Mouse (Mus musculus) adipocyte (in vitro differentiated cells): Measurements from ENCODE around the gene Bmper.

Experiments
- DNase-seq: peaks from one replicate; pipeline ENCODE4 v3.0.0-alpha.2; 2016; ENCODE audit warnings: low spot score

The Bmper gene

GRCm38 (mm10) chr9:23300376-23300775 lies 77.5 kb downstream of the Bmper start:
- DNase-seq: no peak

GRCm38 (mm10) chr9:23305681-23306080 lies 82.8 kb downstream of the Bmper start:
- DNase-seq: peak; percentile 37

GRCm38 (mm10) chr9:23306226-23306625 lies 83.3 kb downstream of the Bmper start:
- no peak for DNase-seq

DNA sequence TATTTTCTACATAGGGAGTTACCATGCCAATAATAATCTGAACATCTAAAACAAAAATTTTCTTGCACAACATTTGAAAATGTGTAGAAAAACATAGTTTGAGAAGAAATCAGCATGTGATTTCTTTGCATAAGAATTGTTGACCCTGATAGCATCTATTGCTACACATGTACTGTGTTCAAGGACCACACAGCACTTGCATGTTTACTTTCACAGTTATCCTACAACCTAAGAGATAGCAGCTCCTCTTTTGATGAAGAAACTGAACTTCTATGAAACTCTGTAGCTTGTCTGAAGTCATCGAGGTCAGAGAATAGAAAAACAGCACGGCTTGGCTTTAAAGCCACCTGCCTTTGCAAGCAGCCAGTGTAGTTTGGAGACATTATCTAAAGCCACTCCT lies 85.0 kb downstream of the Bmper start:
- no peak for DNase-seq

DNA sequence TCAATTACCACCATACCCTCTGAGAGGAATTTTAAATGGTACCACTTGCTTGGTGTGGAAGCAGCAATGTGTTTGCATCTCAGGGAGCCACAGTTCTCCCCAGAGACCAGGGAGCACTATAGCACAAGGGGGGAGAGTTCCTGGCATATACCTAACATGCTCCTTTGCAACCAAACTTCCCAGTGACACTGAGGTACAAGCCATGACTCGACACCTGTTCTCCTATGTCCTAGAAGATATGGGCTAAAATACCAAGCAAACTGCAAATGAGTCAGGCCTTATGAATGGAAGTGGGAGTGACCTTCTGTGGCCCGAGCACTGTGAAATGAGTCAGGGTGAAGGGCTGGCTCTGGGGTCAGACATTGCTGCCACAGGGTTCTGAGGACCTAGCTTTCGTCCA lies 88.1 kb downstream of the Bmper start:
- DNase-seq: no peak

DNA sequence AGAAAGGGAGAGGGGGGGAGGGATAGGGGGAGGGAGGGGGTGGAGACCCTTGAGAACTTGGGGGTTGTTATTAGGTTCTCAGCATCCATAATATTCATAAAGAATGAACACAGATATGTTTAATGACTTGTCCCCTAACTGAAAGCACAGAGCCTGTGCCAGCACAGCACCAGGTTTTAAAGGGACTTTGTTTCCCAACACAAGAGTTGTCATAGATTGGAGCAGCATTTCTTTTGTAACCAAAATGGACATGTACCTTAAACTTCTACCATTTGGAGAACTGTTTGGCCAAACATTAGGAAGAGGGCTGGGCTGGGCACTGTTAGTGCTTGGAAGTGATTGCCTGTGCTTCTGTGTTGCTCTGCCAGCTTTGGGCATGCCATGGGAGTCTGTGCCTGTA lies 89.1 kb downstream of the Bmper start:
- DNase-seq: no peak

DNA sequence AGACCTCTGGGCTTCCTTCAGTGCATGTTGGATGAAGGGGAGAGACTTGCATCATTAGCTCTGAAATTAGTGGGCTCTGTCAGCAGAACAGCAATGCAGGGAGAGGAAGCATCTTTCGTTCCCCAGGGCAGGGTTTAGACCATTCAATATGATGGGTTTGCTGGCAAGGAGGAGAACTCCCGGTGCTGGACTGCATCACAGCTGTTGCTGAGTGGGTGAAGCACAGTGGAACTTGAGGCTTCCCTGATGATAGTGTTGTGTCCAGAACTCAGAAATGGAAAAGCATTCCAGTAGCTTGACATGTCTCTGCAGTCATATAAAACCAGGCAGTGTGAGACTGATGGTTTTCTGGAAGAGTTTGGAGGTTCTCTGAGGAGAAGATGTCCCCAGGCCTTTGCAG lies 90.0 kb downstream of the Bmper start:
- DNase-seq: no peak

DNA sequence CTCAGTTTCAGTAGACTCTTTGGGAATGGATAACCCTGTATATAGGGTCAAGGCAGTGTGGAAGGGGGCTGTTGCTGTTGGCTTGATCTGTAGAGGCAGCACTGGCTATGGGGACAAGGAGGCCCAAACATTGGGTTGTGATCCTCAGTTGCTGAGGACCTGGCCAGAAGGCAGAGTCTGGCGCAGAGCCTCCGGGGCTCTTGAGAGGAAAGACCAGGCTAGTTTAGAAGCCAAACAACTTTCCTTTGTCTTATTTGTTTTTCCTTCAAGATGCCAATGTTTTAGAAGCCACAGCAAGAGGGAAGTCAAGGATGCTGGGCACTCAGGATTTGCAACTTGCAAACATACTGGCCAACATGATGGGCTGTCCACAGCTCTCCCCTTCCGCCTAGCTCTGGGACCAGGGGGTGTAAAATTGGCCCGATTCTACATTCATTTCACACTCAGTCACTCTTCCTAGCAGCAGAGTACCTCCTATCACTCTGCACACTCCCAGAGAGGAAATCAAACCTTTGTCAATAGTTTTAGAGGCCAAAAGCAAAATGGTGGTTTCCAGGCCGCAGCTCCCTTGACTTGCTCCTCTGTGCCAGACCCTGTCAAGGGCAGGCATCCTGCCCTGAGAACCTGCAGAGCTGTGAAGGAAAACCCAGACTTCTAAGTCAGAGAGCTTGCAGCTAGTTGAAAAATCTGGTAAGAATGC lies 92.9 kb downstream of the Bmper start:
- no peak for DNase-seq

DNA sequence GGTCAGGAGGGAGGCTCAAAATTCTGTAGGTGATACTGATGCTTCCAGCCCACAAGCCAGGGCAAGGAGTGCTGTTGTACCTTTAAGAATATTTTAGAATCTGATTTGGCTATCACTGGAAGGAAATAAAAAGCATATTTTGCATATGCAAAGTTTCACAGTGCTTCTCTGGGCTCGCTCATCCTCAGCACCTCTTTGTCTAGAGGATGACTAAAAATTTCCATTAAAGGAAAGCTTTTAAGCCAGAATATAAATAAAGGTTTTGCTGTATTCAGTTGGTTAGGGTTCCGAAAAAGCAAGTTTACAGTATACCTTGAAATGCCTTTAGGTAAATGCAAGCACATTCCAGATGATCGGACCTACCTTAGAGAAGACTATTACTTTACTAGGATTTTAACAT lies 105.0 kb downstream of the Bmper start:
- DNase-seq: no peak

DNA sequence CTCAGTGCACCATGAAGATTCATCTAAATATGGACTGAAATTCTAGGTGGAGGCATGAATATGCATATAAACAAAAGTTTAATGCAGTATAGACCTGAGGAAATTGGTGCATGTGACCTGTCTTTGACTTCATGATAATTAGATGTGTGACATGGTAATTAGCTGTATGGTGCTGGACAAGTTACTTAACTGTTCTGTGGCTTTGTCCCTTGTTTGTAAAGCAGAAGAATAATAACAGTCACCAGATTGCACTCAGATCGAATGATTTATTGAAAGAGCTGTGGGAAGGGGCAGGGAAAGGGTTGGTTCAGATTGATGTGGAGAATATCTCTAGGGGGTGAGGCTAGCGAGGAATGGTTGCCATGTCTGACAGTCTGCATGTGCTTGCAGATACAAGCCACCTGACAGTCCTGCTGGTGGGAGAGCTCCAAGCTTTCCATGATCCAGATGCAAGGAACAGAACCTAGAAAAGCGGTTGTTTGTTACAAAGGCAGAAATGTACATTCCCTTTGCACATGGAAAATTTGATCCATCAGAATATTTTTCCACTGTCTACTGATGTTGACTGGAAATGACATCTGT lies 110.3 kb downstream of the Bmper start:
- DNase-seq: no peak

- DNase-seq: no peak
Measured at GRCm38 (mm10) chr9:23340551-23340950, 117.7 kb downstream of the Bmper start.

GRCm38 (mm10) chr9:23341246-23341645 lies 118.4 kb downstream of the Bmper start:
- DNase-seq: no peak

- DNase-seq: no peak
Measured at GRCm38 (mm10) chr9:23344353-23344752, 121.5 kb downstream of the Bmper start.

GRCm38 (mm10) chr9:23345093-23345844 lies 122.4 kb downstream of the Bmper start:
- no peak for DNase-seq

DNA sequence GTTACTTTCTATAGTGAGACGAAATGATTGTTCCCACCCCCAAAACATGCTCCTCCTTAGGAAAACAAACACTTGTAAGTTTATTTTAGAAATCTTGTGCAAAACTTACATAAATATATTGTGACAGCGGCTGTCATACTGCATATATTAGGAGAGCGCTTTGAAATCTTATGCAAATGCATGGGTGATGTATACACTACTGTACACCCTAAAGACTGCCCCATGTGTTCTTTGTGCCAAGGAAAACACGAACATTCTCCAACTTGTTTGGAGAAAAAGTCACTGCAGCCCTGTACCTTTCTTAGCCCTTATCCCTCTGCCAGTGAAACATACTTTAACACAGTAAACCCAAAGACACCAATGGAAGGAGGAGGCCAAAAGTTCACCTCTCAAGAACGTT lies 126.7 kb downstream of the Bmper start:
- DNase-seq: peak; percentile 29

GRCm38 (mm10) chr9:23351400-23351799 lies 128.5 kb downstream of the Bmper start:
- no peak for DNase-seq

DNA sequence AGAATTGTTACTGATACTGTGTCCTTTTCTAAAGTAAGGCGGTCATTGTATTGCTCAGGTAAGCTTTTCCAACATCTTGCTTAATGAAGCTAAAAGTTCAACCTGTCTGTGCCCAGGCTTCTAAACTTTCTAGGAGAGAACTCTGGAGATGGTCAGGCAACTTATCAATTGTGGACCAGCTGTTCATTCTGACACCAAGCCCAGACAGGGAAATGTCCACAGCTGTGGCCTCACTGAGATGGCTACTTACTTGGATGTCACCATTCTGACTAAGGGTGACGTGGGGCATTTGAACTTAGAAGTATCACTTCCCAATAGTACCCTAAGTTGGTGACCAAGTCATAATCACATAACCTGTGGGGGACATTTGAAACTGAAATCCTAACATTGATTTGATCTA lies 129.5 kb downstream of the Bmper start:
- no peak for DNase-seq

DNA sequence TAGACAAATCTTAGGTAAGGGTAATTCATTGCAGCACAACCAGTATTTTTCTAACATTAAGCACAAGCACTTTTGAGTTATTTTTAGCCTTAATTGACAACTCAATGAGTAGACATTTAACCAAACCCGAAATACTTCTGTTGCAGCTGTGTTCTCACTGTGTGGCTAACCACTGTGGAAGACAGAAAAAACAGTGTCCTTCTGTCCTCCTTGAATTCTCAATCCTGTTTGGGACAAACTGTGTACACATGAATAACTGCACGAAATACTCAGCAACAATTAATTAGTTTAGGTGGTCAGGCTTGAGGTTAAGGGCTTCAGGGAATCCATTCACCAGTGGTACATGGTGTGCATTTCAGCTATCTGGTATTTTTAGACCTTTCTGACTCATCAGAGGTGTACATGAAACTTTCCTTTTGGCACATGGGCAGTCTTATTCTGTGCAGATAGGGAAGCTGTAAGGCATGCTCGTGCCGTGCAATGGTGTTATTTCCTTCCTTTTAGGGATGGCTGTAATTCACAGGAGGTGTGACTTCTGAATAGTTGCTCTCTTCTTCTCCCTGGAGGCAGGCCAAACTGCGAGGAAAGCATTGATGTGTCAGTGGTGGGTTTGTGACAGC lies 131.4 kb downstream of the Bmper start:
- DNase-seq: no peak

DNA sequence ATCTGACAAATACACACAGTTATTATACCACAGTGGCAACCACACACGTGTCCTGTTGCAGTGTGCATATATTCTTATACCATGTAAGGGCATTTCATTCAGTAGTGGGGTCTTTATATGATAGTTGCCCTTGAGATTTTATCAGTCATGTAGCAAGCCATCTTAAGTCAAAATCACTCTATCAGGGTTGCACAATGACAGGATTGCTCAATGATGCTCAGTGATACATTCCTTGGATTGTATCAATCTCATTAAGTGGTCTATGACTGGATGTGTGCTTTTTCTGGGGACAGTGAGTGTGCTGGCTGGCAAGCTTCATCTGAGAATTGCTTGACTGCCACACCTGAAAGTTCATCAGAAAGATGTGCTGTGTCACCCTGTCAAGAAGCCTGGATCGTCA lies 135.2 kb downstream of the Bmper start:
- no peak for DNase-seq

GRCm38 (mm10) chr9:23363139-23363538 lies 140.3 kb downstream of the Bmper start:
- DNase-seq: peak; percentile 85

- DNase-seq: no peak
Measured at GRCm38 (mm10) chr9:23363540-23363939, 140.7 kb downstream of the Bmper start.

DNA sequence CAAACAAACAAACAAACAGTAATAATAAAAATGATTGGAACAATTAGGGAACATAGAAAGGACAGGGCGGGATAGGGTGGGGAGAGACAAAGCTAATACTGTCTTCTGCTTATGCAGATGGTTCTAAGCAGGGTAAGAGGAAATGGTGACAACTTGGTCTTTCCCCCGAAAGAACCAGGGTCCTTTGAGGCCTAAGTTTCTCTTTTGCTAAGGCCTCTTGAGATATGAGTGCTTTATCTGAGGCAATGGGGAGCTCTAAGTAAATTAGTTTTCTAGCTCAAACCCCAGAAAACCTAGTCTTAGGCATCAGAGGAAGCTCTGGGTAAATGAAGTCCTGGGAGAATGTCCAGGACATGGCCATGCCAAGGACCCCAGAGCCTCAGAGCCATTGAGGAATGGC lies 141.2 kb downstream of the Bmper start:
- no peak for DNase-seq

DNA sequence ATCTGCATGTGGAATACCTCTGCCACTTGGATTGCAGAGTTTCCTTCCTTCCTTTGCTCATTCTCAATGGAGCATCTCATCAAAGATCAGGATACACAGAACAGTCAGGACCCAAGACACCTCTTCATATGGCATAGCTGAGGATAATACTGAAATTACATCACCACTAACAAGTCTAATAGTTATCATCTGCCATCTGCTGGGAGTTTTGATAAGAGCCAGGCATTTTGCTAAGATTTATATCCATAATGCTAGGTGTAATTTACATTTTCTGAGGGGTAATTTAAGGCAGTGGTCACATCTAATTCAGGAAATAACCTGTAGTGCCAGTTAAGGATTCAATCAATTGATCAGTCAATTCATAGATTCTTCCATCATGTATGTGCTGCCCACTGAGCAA lies 145.2 kb downstream of the Bmper start:
- DNase-seq: no peak
